Mouse (Mus musculus): ENCODE measurements around the gene Rmi1. TPM values are rescaled to one million over a fixed set of nuclear protein-coding genes. Genes with fewer than 3 reads are reported as not detected.
"Not testable (repeated sequence)": the region's sequence is repeated elsewhere in the genome, so short reads cannot be mapped to it uniquely, and the experiment has no call there.

Rmi1 gene
- 32.3 and 36.1 TPM in 2 replicates for polyA plus RNA-seq (2016; fragmentation: Nextera tagmentation; extraction: Ambion mirVana)

- H3K4me3 ChIP-seq (replicated peaks), result peak within 1 kb of the TSS; percentile 99
- H3K4me1 ChIP-seq, result peaks cover 6% of the 10 kb centered on the region
- H3K9me3 ChIP-seq, result no peaks in the 10 kb centered on the region
- H3K4me2 ChIP-seq, result peak within 1 kb of the TSS; percentile 62
- H3K36me3 ChIP-seq (replicated peaks), result peaks cover 10% of the 10 kb centered on the region
- peak; percentile 95 for ATAC-seq (ENCODE audit: low FRiP score)
- H3K27me3 ChIP-seq, result no peaks in the 10 kb centered on the region
- under 1% methylated on average over 86 of the region's 91 CpGs for WGBS
- H3K27ac ChIP-seq, result peak within 1 kb of the TSS; percentile 98
- H3K9ac ChIP-seq, result peak within 1 kb of the TSS; percentile 99
Observed at GRCm38 (mm10) chr13:58402003-58402743, at the start of gene Rmi1. Gene Rmi1, plus strand, starts transcription at chr13:58402248.

- Histone ChIP-seq H3K36me3 (replicated peaks) (no peaks in the 10 kb centered on the region), H3K27me3 (no peaks in the 10 kb centered on the region), H3K4me1 (no peaks in the 10 kb centered on the region), H3K9me3 (no peaks in the 10 kb centered on the region), H3K9ac (no peak overlapping the region), H3K27ac (no peak overlapping the region), H3K4me3 (replicated peaks) (no peak overlapping the region), H3K4me2 (no peak overlapping the region)
- ATAC-seq (ENCODE audit: low FRiP score), result no peak
Observed at GRCm38 (mm10) chr13:58352996-58353395, 49.1 kb upstream of the Rmi1 start.

DNA sequence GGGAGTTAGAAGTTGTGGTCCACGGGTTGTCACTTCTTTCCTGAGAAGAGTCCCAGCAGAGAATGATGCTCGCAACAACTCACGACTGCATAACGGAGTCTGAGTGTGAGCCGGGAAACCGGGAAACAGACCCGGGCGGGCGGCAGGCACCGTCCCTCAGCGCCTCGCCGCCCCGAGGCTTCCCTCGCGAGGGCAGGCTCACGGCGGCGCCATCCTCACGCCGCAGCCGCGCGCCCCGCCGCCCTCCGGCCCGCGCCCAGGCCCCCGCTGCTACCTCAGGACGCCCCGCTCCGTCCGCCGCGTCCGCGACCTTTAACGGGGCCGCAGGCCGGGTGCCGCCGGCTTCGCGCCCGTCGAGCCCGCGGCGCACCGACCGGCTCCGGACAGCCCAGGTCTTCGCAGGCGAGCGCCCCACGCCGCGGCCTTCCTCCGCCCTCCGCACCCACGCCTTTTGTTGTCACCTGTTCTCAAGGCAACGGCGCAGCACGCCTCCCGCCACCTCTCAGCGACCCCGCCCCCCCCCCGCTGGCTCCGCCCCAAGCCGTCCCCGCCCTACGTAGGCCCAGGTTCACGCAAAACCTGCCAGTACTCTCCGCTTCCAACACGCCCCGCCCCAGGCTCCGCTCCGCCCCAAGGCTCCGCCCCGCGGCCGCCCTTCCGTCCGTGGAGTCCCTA lies 43.3 kb upstream of the Rmi1 start, which contains the start of gene Kif27:
TSS of gene Kif27 (minus strand) at position 494 of the 675 bp plus-strand sequence.
- Histone ChIP-seq H3K9ac (peak within 1 kb of the TSS; percentile 66), H3K4me3 (replicated peaks) (peak within 1 kb of the TSS; percentile 65), H3K36me3 (replicated peaks) (no peaks in the 10 kb centered on the region), H3K4me1 (no peaks in the 10 kb centered on the region), H3K27me3 (no peaks in the 10 kb centered on the region), H3K4me2 (peak within 1 kb of the TSS; percentile 92), H3K27ac (0 out of 2 replicates have a peak within 1 kb of the TSS, but pooled peaks have one; percentile 42), H3K9me3 (no peaks in the 10 kb centered on the region)
- WGBS, result under 1% methylated on average over 83 of the region's 85 CpGs
- peak; percentile 99 for ATAC-seq (ENCODE audit: low FRiP score)

DNA sequence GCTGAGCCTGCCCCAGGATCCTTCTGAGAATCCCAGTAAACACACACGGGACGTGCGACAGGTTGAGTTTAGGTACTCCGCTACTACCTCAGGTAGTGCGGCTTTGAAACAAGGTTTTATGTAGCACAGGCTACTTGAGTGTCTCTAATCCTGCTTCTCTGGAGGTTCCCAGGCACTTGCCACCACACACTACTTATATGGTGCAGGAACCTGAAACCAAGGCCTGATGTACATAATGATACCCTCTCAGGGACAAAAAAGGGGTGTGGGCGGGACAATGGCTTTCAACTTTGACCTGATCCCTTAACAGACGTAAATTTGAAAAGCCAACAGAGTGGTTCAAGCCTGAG lies 42.8 kb upstream of the Rmi1 start:
- Histone ChIP-seq H3K9me3 (no peaks in the 10 kb centered on the region), H3K4me1 (no peaks in the 10 kb centered on the region), H3K4me3 (replicated peaks) (peak overlapping the region; percentile 65), H3K36me3 (replicated peaks) (no peaks in the 10 kb centered on the region), H3K9ac (no peak overlapping the region), H3K27ac (0 out of 2 replicates have a peak overlapping the region, but pooled peaks have one; percentile 42), H3K4me2 (peak overlapping the region; percentile 92), H3K27me3 (no peaks in the 10 kb centered on the region)
- 5% methylated on average over 7 of the region's 7 CpGs for WGBS
- ATAC-seq (ENCODE audit: low FRiP score), result no peak

- Histone ChIP-seq H3K27ac (no peak overlapping the region), H3K4me1 (no peaks in the 10 kb centered on the region), H3K4me3 (replicated peaks) (no peak overlapping the region), H3K36me3 (replicated peaks) (no peaks in the 10 kb centered on the region), H3K9ac (no peak overlapping the region), H3K4me2 (no peak overlapping the region), H3K9me3 (no peaks in the 10 kb centered on the region), H3K27me3 (no peaks in the 10 kb centered on the region)
- no peak for ATAC-seq (ENCODE audit: low FRiP score)
- WGBS, result 82% methylated on average over 8 of the region's 8 CpGs
Observed at GRCm38 (mm10) chr13:58364353-58365175, 37.5 kb upstream of the Rmi1 start.

GRCm38 (mm10) chr13:58365179-58365578 lies 36.9 kb upstream of the Rmi1 start:
- ATAC-seq (ENCODE audit: low FRiP score); H3K4me3 ChIP-seq (replicated peaks); H3K9me3 ChIP-seq; H3K27me3 ChIP-seq; H3K36me3 ChIP-seq (replicated peaks); H3K9ac ChIP-seq; H3K27ac ChIP-seq; H3K4me1 ChIP-seq; H3K4me2 ChIP-seq: not testable (repeated sequence)
- WGBS, result 83% methylated on average over 8 of the region's 8 CpGs

GRCm38 (mm10) chr13:58366373-58366772 lies 35.7 kb upstream of the Rmi1 start:
- no peak overlapping the region for H3K27ac ChIP-seq
- no peaks in the 10 kb centered on the region for H3K9me3 ChIP-seq
- no peaks in the 10 kb centered on the region for H3K36me3 ChIP-seq (replicated peaks)
- H3K9ac ChIP-seq, result no peak overlapping the region
- 88% methylated on average over 3 of the region's 3 CpGs for WGBS
- no peaks in the 10 kb centered on the region for H3K4me1 ChIP-seq
- ATAC-seq (ENCODE audit: low FRiP score), result no peak
- no peaks in the 10 kb centered on the region for H3K27me3 ChIP-seq
- H3K4me3 ChIP-seq (replicated peaks), result no peak overlapping the region
- H3K4me2 ChIP-seq, result no peak overlapping the region

- no peak for ATAC-seq (ENCODE audit: low FRiP score)
- 58% methylated on average over 1 of the region's 1 CpGs for WGBS
Observed at GRCm38 (mm10) chr13:58367641-58368040, 34.4 kb upstream of the Rmi1 start.

DNA sequence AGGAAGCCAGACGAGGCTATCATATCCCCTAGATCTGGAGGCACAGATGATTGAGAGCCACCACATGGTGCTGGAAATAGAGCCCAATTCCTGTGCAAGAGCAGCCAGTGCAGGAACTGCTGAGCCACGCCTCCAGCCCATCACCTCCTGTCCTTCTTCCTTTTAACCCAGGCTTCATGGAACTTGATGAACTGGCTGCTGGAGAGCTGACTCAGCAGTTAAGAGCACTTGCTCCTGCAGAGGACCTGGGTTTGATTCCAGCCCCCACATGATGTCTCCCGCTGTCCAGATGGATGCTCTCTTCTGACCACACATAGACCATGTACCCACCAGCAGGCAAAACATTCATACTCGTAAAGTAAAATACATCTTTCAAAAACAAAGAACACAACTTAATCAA lies 33.2 kb upstream of the Rmi1 start:
- no peak for ATAC-seq (ENCODE audit: low FRiP score)
- H3K27ac ChIP-seq, result no peak overlapping the region
- H3K9ac ChIP-seq, result no peak overlapping the region
- no peak overlapping the region for H3K4me3 ChIP-seq (replicated peaks)
- WGBS, result 81% methylated on average over 4 of the region's 4 CpGs
- no peaks in the 10 kb centered on the region for H3K4me1 ChIP-seq
- no peaks in the 10 kb centered on the region for H3K27me3 ChIP-seq
- no peak overlapping the region for H3K4me2 ChIP-seq
- no peaks in the 10 kb centered on the region for H3K36me3 ChIP-seq (replicated peaks)
- no peaks in the 10 kb centered on the region for H3K9me3 ChIP-seq

More at GRCm38 (mm10) chr13:58367641-58368040, 34.4 kb upstream of the Rmi1 start:
- Histone ChIP-seq H3K4me3 (replicated peaks) (no peak overlapping the region), H3K27me3 (no peaks in the 10 kb centered on the region), H3K27ac (no peak overlapping the region), H3K4me2 (no peak overlapping the region), H3K9ac (no peak overlapping the region), H3K36me3 (replicated peaks) (no peaks in the 10 kb centered on the region), H3K9me3 (no peaks in the 10 kb centered on the region), H3K4me1 (no peaks in the 10 kb centered on the region)

- Histone ChIP-seq H3K4me3 (replicated peaks) (no peak overlapping the region), H3K27me3 (no peaks in the 10 kb centered on the region), H3K9ac (no peak overlapping the region), H3K36me3 (replicated peaks) (no peaks in the 10 kb centered on the region), H3K9me3 (no peaks in the 10 kb centered on the region), H3K27ac (no peak overlapping the region), H3K4me2 (no peak overlapping the region), H3K4me1 (no peaks in the 10 kb centered on the region)
- 88% methylated on average over 5 of the region's 5 CpGs for WGBS
- no peak for ATAC-seq (ENCODE audit: low FRiP score)
Observed at GRCm38 (mm10) chr13:58372278-58373152, 29.5 kb upstream of the Rmi1 start.

DNA sequence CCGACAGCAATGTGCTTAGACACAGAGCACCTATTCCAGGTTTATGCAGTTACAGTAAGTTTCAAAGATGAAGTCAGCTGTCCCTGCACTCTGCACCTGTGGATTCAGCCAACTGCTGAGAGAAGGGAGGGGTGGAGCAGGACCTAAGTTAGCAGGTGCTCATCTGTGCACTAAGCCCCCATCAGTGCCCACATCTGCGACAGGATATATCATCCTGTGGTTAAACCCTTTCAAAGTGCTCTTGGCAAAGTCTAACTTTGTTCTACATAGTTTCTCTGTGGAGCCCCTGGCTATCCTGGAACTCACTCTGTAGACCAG lies 28.9 kb upstream of the Rmi1 start:
- H3K36me3 ChIP-seq (replicated peaks), result no peaks in the 10 kb centered on the region
- no peaks in the 10 kb centered on the region for H3K9me3 ChIP-seq
- 87% methylated on average over 2 of the region's 2 CpGs for WGBS
- no peaks in the 10 kb centered on the region for H3K4me1 ChIP-seq
- H3K27ac ChIP-seq, result no peak overlapping the region
- H3K4me3 ChIP-seq (replicated peaks), result no peak overlapping the region
- no peak overlapping the region for H3K9ac ChIP-seq
- ATAC-seq (ENCODE audit: low FRiP score), result no peak
- no peaks in the 10 kb centered on the region for H3K27me3 ChIP-seq
- H3K4me2 ChIP-seq, result no peak overlapping the region

All from forebrain, embryonic 12.5 days (tissue).